Mouse (Mus musculus) liver, embryonic 14.5 days (tissue): ENCODE data around the gene Tfdp1. TPM values are rescaled to one million over a fixed set of nuclear protein-coding genes. Genes with fewer than 3 reads are reported as not detected.

ENCODE experiments used
- ATAC-seq: fragments of 200-750 bp; cut with Nextera tagmentation; 2 replicates; pipeline ENCODE4 v1.8.0; 2017; ENCODE audit warnings: moderate number of reproducible peaks, mild to moderate bottlenecking, moderate library complexity; ENCODE audit not compliant: insufficient read depth
- DNase-seq, 3 experiments: peaks; one replicate each; pipeline ENCODE4 v3.0.0-alpha.2; 2012 to 2013; ENCODE audit warnings: low read depth in 3 of 3, low spot score in 3 of 3
- H3K27ac ChIP-seq: fragments of 300-500 bp; sonication (generic); 2 replicates; pipeline ENCODE4 v1.5.1; 2014; ENCODE audit warnings: moderate library complexity, mild to moderate bottlenecking, control low read depth, inconsistent platforms
- H3K27me3 ChIP-seq: fragments of 300-500 bp; sonication (generic); 2 replicates; pipeline ENCODE4 v1.6.1; 2014; ENCODE audit warnings: mild to moderate bottlenecking, low read length, moderate library complexity; ENCODE audit not compliant: control insufficient read depth, insufficient read depth
- H3K36me3 ChIP-seq: fragments of 300-500 bp; sonication (generic); replicated peaks from 2 replicates; pipeline ENCODE4 v1.6.1; 2014; ENCODE audit warnings: low read depth; ENCODE audit not compliant: control insufficient read depth, insufficient read depth
- H3K4me1 ChIP-seq, 2 experiments: fragments of 200-500 bp in 1 of 2; fragments of 300-500 bp in 1 of 2; sonication (generic) in 1 of 2; replicated peaks; 2 replicates each; pipeline ENCODE4 v1.6.1; 2012 to 2014; ENCODE audit warnings: antibody characterized with exemption in 1 of 2, inconsistent platforms in 1 of 2, low read length in 1 of 2; ENCODE audit not compliant: control insufficient read depth in 2 of 2, insufficient read depth in 2 of 2
- H3K4me2 ChIP-seq: fragments of 300-500 bp; sonication (generic); 2 replicates; pipeline ENCODE4 v1.6.1; 2014; ENCODE audit warnings: low read depth, mild to moderate bottlenecking, control low read depth, moderate library complexity
- H3K4me3 ChIP-seq, 2 experiments: fragments of 200-500 bp in 1 of 2; fragments of 300-500 bp in 1 of 2; sonication (generic) in 1 of 2; 2 replicates each; pipeline ENCODE4 v1.5.1; 2012 to 2014; ENCODE audit warnings: low read depth in 2 of 2, low read length in 2 of 2, mild to moderate bottlenecking in 2 of 2, control low read depth in 1 of 2, inconsistent platforms in 1 of 2, moderate library complexity in 1 of 2; ENCODE audit not compliant: insufficient read depth in 1 of 2
- H3K9ac ChIP-seq: fragments of 300-500 bp; sonication (generic); replicated peaks from 2 replicates; pipeline ENCODE4 v1.6.1; 2014; ENCODE audit warnings: mild to moderate bottlenecking, control low read depth, moderate library complexity
- H3K9me3 ChIP-seq: fragments of 300-500 bp; sonication (generic); 2 replicates; pipeline ENCODE4 v1.6.1; 2016; ENCODE audit warnings: low read length, mixed read lengths; ENCODE audit not compliant: control insufficient read depth
- CTCF ChIP-seq: IDR thresholded peaks from 2 replicates; pipeline ENCODE4 v1.5.1; 2016; ENCODE audit warnings: antibody characterized with exemption, low read depth, control low read depth
- EP300 ChIP-seq: IDR thresholded peaks from 2 replicates; pipeline ENCODE4 v1.6.1; 2016; ENCODE audit warnings: antibody characterized with exemption, low read depth
- WGBS: fragments of 180-500 bp; shearing (Covaris S2); extraction: QIAGEN DNeasy Blood & Tissue Kit; methylation state at CpG from one replicate; pipeline ENCODE4 v1.1.7; 2014; ENCODE audit not compliant: insufficient replicate concordance; 5-methylcytosine and 5-hydroxymethylcytosine counted together
- polyA plus RNA-seq, 2 experiments: library from polyadenylated mRNA; depleted of rRNA in 1 of 2; stranded (reverse) in 1 of 2; unstranded in 1 of 2; fragments of >200 nt; fragmentation: Nextera tagmentation in 1 of 2; extraction: Ambion mirVana in 1 of 2; gene quantifications; 2 replicates each; pipeline versions ENCODE4 v1.2.1 to v1.2.3; 2012 to 2014

Gene Tfdp1
- polyA plus RNA-seq, 2 experiments, result 90.1 to 108 TPM

DNA sequence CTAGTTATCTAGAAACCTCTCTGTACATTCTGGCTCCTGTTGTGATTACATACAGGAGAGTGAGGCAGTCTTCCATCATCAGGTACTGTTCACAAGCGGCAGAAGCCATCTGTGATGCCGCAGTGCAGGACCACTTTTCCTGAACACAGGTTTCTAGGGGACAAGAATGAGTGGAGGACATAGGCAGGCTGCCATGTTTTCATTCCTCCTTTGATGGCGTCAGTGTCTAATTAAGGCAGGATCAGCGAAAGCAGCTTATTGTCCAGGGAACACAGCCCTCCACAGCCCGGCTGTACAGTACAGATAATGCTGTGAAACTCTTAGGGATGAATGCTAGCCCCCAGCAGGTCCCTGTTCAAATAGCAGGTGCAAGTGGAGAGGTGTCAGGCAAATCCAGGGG lies 67.5 kb downstream of the Tfdp1 start:
- H3K4me1 ChIP-seq, result peaks cover 0 to 1% of the 10 kb centered on the region in 2 experiments; a peak in 1 of 4 replicates
- H3K4me2 ChIP-seq, result no peak overlapping the region
- H3K9me3 ChIP-seq, result no peaks in the 10 kb centered on the region
- H3K36me3 ChIP-seq, result no peaks in the 10 kb centered on the region
- H3K4me3 ChIP-seq, result no peak overlapping the region
- ATAC-seq, result no peak
- TF ChIP-seq EP300 (no peak), CTCF (no peak)
- no peaks in the 10 kb centered on the region for H3K27me3 ChIP-seq
- no peak overlapping the region for H3K27ac ChIP-seq
- 69% methylated on average over 5 of the region's 5 CpGs for WGBS
- no peak overlapping the region for H3K9ac ChIP-seq
- no peak for DNase-seq

DNA sequence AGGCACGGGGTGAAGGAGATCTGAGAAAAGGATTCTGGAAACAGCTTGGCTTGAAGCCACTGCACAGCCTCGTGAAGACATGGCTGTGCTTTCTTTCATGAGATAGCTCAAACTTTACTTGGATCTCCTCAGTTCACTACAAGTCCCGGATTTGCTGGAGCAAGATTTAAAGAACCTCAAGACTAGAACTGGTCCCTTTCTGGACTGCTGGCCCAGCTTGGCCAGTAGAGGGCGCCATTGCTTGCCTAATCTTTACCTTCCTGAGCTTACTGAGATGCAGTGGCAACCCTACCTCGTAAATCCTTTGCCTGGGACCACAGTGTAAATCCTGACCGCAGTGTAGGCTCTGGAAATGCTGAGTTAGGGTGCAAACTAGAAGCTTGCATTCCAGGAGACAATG lies 73.0 kb downstream of the Tfdp1 start:
- WGBS, result 23% methylated on average over 6 of the region's 6 CpGs
- no peaks in the 10 kb centered on the region for H3K4me1 ChIP-seq
- H3K27me3 ChIP-seq, result no peaks in the 10 kb centered on the region
- no peak overlapping the region for H3K4me2 ChIP-seq
- no peaks in the 10 kb centered on the region for H3K9me3 ChIP-seq
- no peak overlapping the region for H3K9ac ChIP-seq
- ATAC-seq (no peak), DNase-seq (peak; percentile 20 to 24 (median 23))
- no peaks in the 10 kb centered on the region for H3K36me3 ChIP-seq
- no peak overlapping the region for H3K27ac ChIP-seq
- TF ChIP-seq EP300, result no peak
- TF ChIP-seq CTCF, result peak; percentile 84
- no peak overlapping the region for H3K4me3 ChIP-seq

DNA sequence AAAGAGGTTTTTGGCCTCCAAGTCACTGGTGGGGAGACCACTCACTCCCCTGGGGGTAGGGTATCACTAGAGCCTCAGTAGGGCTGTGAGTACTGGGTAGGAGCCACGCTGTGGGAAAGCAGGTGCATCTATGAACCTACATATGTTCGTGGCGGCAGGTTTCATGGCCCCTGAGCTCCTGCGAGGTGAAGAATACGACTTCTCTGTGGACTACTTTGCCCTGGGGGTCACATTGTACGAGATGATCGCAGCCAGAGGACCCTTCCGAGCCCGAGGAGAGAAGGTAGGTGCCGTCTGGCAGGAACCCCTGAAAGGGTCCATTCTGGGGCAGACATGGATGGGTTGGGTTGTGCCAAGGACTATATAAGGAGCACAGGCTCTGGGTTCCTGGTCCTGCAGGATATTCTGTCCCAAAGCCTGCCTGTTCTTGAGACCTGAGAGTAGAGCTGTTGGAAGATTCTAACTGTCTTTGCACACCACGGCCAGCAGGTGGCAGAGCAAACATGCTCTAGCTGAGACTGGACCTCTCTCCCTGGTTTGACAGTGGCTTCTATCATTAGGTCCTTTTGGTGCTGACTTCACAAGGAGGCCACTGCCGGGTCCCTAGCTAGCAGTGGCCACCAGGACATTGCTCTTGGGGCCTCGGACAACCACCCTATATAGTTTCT lies 74.5 kb downstream of the Tfdp1 start:
- WGBS, result 43% methylated on average over 13 of the region's 13 CpGs
- DNase-seq, result peak; percentile 27 to 35 (median 31)
- H3K27me3 ChIP-seq, result no peaks in the 10 kb centered on the region
- H3K4me2 ChIP-seq, result no peak overlapping the region
- TF ChIP-seq CTCF (peak; percentile 87), EP300 (no peak)
- no peak for ATAC-seq
- H3K27ac ChIP-seq, result no peak overlapping the region
- H3K4me3 ChIP-seq, result no peak overlapping the region
- no peaks in the 10 kb centered on the region for H3K4me1 ChIP-seq
- no peak overlapping the region for H3K9ac ChIP-seq
- no peaks in the 10 kb centered on the region for H3K9me3 ChIP-seq
- H3K36me3 ChIP-seq, result no peaks in the 10 kb centered on the region

DNA sequence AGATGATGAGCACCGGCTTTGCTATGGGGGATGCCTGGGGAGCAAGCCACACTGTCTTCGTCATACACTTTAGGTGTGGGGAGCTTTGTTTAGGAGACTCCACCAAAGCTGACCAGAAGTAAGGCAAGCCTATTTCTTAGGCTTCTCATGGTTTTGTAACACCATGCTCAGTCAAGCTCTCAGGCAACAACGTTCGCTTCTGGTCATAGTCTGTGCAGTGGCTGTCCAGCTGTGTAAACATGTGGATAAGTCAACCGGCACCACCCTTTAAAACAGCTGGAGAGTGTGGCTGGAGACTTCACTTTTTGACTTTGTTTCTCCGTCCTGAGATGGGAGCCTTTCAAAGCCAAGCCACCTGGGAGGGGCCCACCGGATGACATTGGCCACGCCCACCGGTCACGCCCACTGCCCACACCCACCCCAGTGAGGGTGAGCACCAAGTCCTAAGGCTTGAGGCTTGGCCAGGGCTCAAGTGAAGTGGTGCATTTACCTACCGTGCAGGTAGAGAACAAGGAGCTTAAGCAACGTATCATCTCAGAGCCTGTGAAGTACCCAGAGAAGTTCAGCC lies 75.4 kb downstream of the Tfdp1 start:
- WGBS, result 46% methylated on average over 12 of the region's 12 CpGs
- no peaks in the 10 kb centered on the region for H3K9me3 ChIP-seq
- H3K4me2 ChIP-seq, result no peak overlapping the region
- TF ChIP-seq EP300, result no peak
- TF ChIP-seq CTCF, result no peak
- ATAC-seq, result no peak
- H3K9ac ChIP-seq, result no peak overlapping the region
- H3K36me3 ChIP-seq, result no peaks in the 10 kb centered on the region
- H3K4me3 ChIP-seq, result no peak overlapping the region
- no peak for DNase-seq
- H3K27ac ChIP-seq, result no peak overlapping the region
- no peaks in the 10 kb centered on the region for H3K4me1 ChIP-seq
- H3K27me3 ChIP-seq, result no peaks in the 10 kb centered on the region

DNA sequence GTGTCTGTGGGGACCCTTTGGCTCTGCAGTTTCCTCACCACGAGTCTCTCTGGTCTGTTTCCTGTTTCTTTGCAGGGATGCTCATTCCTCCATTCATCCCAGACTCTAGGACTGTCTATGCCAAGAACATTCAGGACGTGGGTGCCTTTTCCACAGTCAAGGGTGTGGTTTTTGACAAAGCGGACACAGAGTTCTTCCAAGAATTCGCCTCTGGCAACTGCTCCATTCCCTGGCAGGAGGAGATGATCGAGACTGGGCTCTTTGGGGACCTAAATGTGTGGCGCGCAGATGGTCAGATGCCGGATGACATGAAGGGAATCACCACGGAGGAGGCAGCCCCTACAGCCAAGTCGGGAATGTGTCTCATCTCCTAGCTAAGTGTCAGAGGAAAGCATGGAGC lies 77.3 kb downstream of the Tfdp1 start:
- WGBS, result 60% methylated on average over 10 of the region's 10 CpGs
- ATAC-seq, result no peak
- H3K4me3 ChIP-seq, result no peak overlapping the region

More for the DNA sequence above, 77.3 kb downstream of the Tfdp1 start:
- H3K27me3 ChIP-seq, result no peaks in the 10 kb centered on the region
- DNase-seq, result no peak
- H3K27ac ChIP-seq, result no peak overlapping the region
- H3K4me1 ChIP-seq, result no peaks in the 10 kb centered on the region
- H3K4me2 ChIP-seq, result no peak overlapping the region
- TF ChIP-seq CTCF (no peak), EP300 (no peak)
- H3K9ac ChIP-seq, result no peak overlapping the region
- no peaks in the 10 kb centered on the region for H3K36me3 ChIP-seq
- no peaks in the 10 kb centered on the region for H3K9me3 ChIP-seq
